Mouse (Mus musculus): Measurements from ENCODE around the gene Svs3b. TPM values are rescaled to one million over a fixed set of nuclear protein-coding genes. Genes with fewer than 3 reads are reported as not detected.
"Not testable (repeated sequence)": the region's sequence is repeated elsewhere in the genome, so short reads cannot be mapped to it uniquely, and the experiment has no call there.

The Svs3b gene
- total and polyA plus RNA-seq, 2 experiments, result not detected

DNA sequence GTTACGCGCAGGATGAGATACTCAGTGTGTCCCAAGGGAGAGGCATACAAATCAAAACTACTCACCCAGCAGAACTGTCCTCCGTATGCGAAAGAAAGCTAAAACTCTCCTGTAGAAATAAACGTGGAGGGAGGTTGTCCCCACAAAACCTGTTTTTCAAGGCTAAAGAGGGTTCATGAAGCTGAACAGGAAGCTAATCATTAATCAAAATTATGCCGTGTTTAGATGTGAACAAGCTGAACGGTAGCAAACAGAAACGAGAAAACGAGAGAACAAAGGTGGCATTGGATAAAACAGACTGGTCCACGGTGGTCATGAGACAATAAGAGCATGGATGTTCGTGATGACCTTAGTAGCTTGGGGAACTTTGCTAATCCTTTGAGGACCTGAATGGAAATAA, 34.9 kb downstream of the Svs3b start, which contains the start of gene Wfdc15b:
Gene Wfdc15b (minus strand): TSS at position 139 of the 400 bp plus-strand sequence.
- no peaks in the 10 kb centered on the region for H3K79me2 ChIP-seq (ENCODE audit: control insufficient read depth, insufficient read depth, low read length)
- H3K9ac ChIP-seq (ENCODE audit: low read depth, low read length), result no peak within 1 kb of the TSS
- H3K27me3 ChIP-seq (ENCODE audit: control insufficient read depth, insufficient read depth, low read length), result no peaks in the 10 kb centered on the region
- H3K36me3 ChIP-seq (ENCODE audit: control insufficient read depth, insufficient read depth, low read length), result no peaks in the 10 kb centered on the region
- no peaks in the 10 kb centered on the region for H3K4me1 ChIP-seq (ENCODE audit: control insufficient read depth, insufficient read depth, low read length)
- WGBS, result 59% methylated on average over 11 of the region's 11 CpGs
- H3K27ac ChIP-seq (replicated peaks; ENCODE audit: insufficient read depth, low read depth, low read length), result no peak within 1 kb of the TSS
- DNase-seq (ENCODE audit: extremely low read depth, low read depth, low spot score), result no peak
- TF ChIP-seq CTCF (IDR thresholded peaks at IDR 0.05; ENCODE audit: low read depth, low read length) (no peak), POLR2A (IDR thresholded peaks at IDR 0.05; ENCODE audit: extremely low read depth, insufficient read depth, low read length) (no peak)
- no peak within 1 kb of the TSS for H3K4me3 ChIP-seq (ENCODE audit: insufficient read depth, low read depth, low read length)

DNA sequence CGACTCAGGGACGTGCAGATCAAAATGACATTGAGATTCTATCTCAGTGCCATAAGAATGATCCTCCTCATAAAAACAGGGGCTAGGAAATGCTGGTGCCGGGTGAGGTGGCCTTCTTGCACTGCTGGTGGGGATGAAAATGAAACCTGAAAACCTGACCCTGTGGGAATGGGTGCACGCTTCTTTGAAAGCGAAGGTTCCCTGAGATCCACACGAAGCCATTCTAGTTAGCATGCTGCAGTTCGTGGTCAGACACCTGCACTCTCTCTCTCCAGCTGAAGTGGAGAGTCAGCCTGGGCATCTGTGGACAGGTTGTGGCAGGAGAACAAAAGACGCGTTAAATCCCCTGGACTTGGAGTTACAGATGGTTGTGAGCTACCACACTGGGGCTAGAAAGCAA, 37.1 kb downstream of the Svs3b start:
- H3K27ac ChIP-seq (replicated peaks; ENCODE audit: insufficient read depth, low read depth, low read length), result no peak overlapping the region
- no peak overlapping the region for H3K9ac ChIP-seq (ENCODE audit: low read depth, low read length)
- H3K36me3 ChIP-seq (ENCODE audit: control insufficient read depth, insufficient read depth, low read length), result no peaks in the 10 kb centered on the region
- no peaks in the 10 kb centered on the region for H3K79me2 ChIP-seq (ENCODE audit: control insufficient read depth, insufficient read depth, low read length)
- H3K4me1 ChIP-seq (ENCODE audit: control insufficient read depth, insufficient read depth, low read length), result no peaks in the 10 kb centered on the region
- TF ChIP-seq POLR2A (IDR thresholded peaks at IDR 0.05; ENCODE audit: extremely low read depth, insufficient read depth, low read length), result no peak
- no peak for TF ChIP-seq CTCF (IDR thresholded peaks at IDR 0.05; ENCODE audit: low read depth, low read length)
- DNase-seq (ENCODE audit: extremely low read depth, low read depth, low spot score), result no peak
- WGBS, result 81% methylated on average over 9 of the region's 9 CpGs
- H3K27me3 ChIP-seq (ENCODE audit: control insufficient read depth, insufficient read depth, low read length), result peaks cover 2% of the 10 kb centered on the region; the same call in 1 of the 2 replicates
- no peak overlapping the region for H3K4me3 ChIP-seq (ENCODE audit: insufficient read depth, low read depth, low read length)

DNA sequence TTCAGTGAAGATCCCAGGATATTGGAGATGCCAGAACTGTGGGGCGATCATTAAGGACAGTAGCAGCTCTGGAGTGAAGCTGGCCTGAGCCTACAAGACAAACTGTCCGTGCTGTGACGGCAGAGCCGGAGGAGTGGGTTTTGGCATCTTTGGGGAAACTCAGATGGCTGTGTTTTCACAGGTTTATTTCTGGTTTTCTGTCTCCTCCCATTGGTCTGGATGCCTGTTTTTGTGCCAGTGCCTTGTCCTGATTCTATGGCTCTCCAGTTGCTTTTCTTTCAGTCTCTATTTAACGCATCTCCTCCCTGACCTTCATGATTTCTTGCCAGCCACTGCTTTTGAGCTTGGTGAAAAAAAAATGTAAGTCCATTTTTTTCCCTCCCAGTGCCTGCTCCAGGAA, 43.7 kb downstream of the Svs3b start:
- Histone ChIP-seq H3K79me2 (ENCODE audit: control insufficient read depth, insufficient read depth, low read length) (no peaks in the 10 kb centered on the region), H3K9ac (ENCODE audit: low read depth, low read length) (no peak overlapping the region), H3K36me3 (ENCODE audit: control insufficient read depth, insufficient read depth, low read length) (no peaks in the 10 kb centered on the region), H3K27me3 (ENCODE audit: control insufficient read depth, insufficient read depth, low read length) (peaks cover 2% of the 10 kb centered on the region; the same call in 1 of the 2 replicates), H3K27ac (replicated peaks; ENCODE audit: insufficient read depth, low read depth, low read length) (no peak overlapping the region), H3K4me3 (ENCODE audit: insufficient read depth, low read depth, low read length) (no peak overlapping the region), H3K4me1 (ENCODE audit: control insufficient read depth, insufficient read depth, low read length) (no peaks in the 10 kb centered on the region)
- DNase-seq (ENCODE audit: extremely low read depth, low read depth, low spot score), result no peak
- TF ChIP-seq CTCF (IDR thresholded peaks at IDR 0.05; ENCODE audit: low read depth, low read length) (no peak), POLR2A (IDR thresholded peaks at IDR 0.05; ENCODE audit: extremely low read depth, insufficient read depth, low read length) (no peak)
- WGBS, result 91% methylated on average over 5 of the region's 5 CpGs

DNA sequence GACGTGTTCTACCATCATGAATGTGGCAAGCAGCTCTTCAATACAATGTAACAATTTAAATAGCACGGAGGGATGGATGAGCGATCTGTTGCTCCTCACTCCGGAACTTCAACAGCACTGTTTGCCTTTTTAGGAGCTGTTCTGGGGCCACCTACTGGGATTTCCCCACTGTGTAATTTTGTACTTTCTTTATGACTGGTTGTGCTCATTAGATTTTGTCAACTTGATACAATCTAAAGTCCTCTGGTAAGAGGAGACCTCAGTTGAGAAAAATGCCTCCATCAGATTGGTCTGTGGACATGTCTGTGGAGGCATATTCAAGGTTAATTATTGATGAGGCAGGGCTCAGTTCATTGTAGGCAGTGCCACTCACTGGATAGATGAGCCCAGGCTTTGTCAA, 45.5 kb downstream of the Svs3b start:
- Histone ChIP-seq H3K4me3 (ENCODE audit: insufficient read depth, low read depth, low read length) (no peak overlapping the region), H3K27ac (replicated peaks; ENCODE audit: insufficient read depth, low read depth, low read length) (no peak overlapping the region), H3K4me1 (ENCODE audit: control insufficient read depth, insufficient read depth, low read length) (no peaks in the 10 kb centered on the region), H3K79me2 (ENCODE audit: control insufficient read depth, insufficient read depth, low read length) (no peaks in the 10 kb centered on the region), H3K36me3 (ENCODE audit: control insufficient read depth, insufficient read depth, low read length) (no peaks in the 10 kb centered on the region), H3K27me3 (ENCODE audit: control insufficient read depth, insufficient read depth, low read length) (peaks cover 2% of the 10 kb centered on the region; the same call in 1 of the 2 replicates), H3K9ac (ENCODE audit: low read depth, low read length) (no peak overlapping the region)
- TF ChIP-seq CTCF (IDR thresholded peaks at IDR 0.05; ENCODE audit: low read depth, low read length), result no peak
- no peak for TF ChIP-seq POLR2A (IDR thresholded peaks at IDR 0.05; ENCODE audit: extremely low read depth, insufficient read depth, low read length)
- DNase-seq (ENCODE audit: extremely low read depth, low read depth, low spot score), result no peak
- WGBS, result 89% methylated on average over 4 of the region's 4 CpGs

- Histone ChIP-seq H3K9ac (ENCODE audit: low read depth, low read length) (no peak overlapping the region), H3K4me1 (ENCODE audit: control insufficient read depth, insufficient read depth, low read length) (no peaks in the 10 kb centered on the region), H3K27me3 (ENCODE audit: control insufficient read depth, insufficient read depth, low read length) (no peaks in the 10 kb centered on the region), H3K27ac (replicated peaks; ENCODE audit: insufficient read depth, low read depth, low read length) (no peak overlapping the region), H3K79me2 (ENCODE audit: control insufficient read depth, insufficient read depth, low read length) (no peaks in the 10 kb centered on the region), H3K4me3 (ENCODE audit: insufficient read depth, low read depth, low read length) (no peak overlapping the region), H3K36me3 (ENCODE audit: control insufficient read depth, insufficient read depth, low read length) (no peaks in the 10 kb centered on the region)
- peak; percentile 21 for DNase-seq (ENCODE audit: extremely low read depth, low read depth, low spot score)
- WGBS, result 48% methylated on average over 4 of the region's 4 CpGs
- no peak for TF ChIP-seq POLR2A (IDR thresholded peaks at IDR 0.05; ENCODE audit: extremely low read depth, insufficient read depth, low read length)
- no peak for TF ChIP-seq CTCF (IDR thresholded peaks at IDR 0.05; ENCODE audit: low read depth, low read length)
These were observed 49.8 kb downstream of the Svs3b start for GRCm38 (mm10) chr2:164206676-164207075.

DNA sequence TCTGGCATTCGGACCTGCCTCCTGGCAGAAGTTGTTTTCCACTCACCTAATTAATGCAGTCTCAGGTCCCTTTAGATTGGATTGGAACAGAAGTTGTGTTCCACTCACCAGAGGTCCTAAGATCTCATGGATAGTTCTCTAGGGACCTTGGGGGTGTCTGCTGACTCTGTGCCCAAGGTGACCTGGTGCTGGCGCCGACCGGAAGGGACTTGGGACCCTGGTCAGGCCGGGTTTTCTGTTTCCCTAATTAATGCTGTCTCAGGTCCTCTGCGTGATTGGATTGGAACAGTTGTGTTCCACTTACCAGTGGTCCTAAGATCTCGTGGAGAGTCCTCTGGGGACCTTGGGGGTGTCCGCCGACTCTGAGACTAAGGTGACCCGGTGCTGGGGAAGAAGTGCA, 50.4 kb downstream of the Svs3b start:
- not testable (repeated sequence) for DNase-seq (ENCODE audit: extremely low read depth, low read depth, low spot score); H3K4me3 ChIP-seq (ENCODE audit: insufficient read depth, low read depth, low read length); H3K27me3 ChIP-seq (ENCODE audit: control insufficient read depth, insufficient read depth, low read length); H3K9ac ChIP-seq (ENCODE audit: low read depth, low read length); H3K36me3 ChIP-seq (ENCODE audit: control insufficient read depth, insufficient read depth, low read length); H3K4me1 ChIP-seq (ENCODE audit: control insufficient read depth, insufficient read depth, low read length); H3K79me2 ChIP-seq (ENCODE audit: control insufficient read depth, insufficient read depth, low read length); H3K27ac ChIP-seq (replicated peaks; ENCODE audit: insufficient read depth, low read depth, low read length)
- whole genome bisulfite sequencing, result 87% methylated on average over 10 of the region's 10 CpGs

Other genes with a start within 250 kb of the Svs3b start
- under 0.01 TPM in 1 of 2 replicates, not detected in the other for gene Pabpc1l, start 231.2 kb downstream of the Svs3b start, total RNA-seq (2014; rRNA removed)
- gene Pabpc1l, start 231.2 kb downstream of the Svs3b start, polyA plus RNA-seq (2012; rRNA removed), result not detected in 2 replicates
- gene Stk4, start 186.3 kb downstream of the Svs3b start, total RNA-seq (2014; rRNA removed), result 10.1 and 13.9 TPM in 2 replicates
- gene Stk4, start 186.3 kb downstream of the Svs3b start, polyA plus RNA-seq (2012; rRNA removed), result 4.7 and 6.3 TPM in 2 replicates
- gene Tomm34, start 185.5 kb downstream of the Svs3b start, total RNA-seq (2014; rRNA removed), result 6.0 and 7.4 TPM in 2 replicates
- gene Tomm34, start 185.5 kb downstream of the Svs3b start, polyA plus RNA-seq (2012; rRNA removed), result 11.5 and 13.8 TPM in 2 replicates
- gene Kcns1, start 85.5 kb downstream of the Svs3b start, total RNA-seq (2014; rRNA removed), result not detected in 2 replicates
- not detected in 2 replicates for gene Kcns1, start 85.5 kb downstream of the Svs3b start, polyA plus RNA-seq (2012; rRNA removed)
- gene Wfdc5, start 73.9 kb downstream of the Svs3b start, total RNA-seq (2014; rRNA removed), result not detected in 2 replicates
- gene Wfdc5, start 73.9 kb downstream of the Svs3b start, polyA plus RNA-seq (2012; rRNA removed), result not detected in 2 replicates
- gene Wfdc12, start 66.0 kb downstream of the Svs3b start, total RNA-seq (2014; rRNA removed), result not detected in 2 replicates
- not detected in 2 replicates for gene Wfdc12, start 66.0 kb downstream of the Svs3b start, polyA plus RNA-seq (2012; rRNA removed)
- gene Wfdc15a, start 56.5 kb downstream of the Svs3b start, total RNA-seq (2014; rRNA removed), result not detected in 2 replicates
- gene Wfdc15a, start 56.5 kb downstream of the Svs3b start, polyA plus RNA-seq (2012; rRNA removed), result not detected in 2 replicates
- gene Wfdc15b, start 35.0 kb downstream of the Svs3b start, total RNA-seq (2014; rRNA removed), result 0.28 TPM in 1 of 2 replicates, not detected in the other
- 0.24 TPM in 1 of 2 replicates, not detected in the other for gene Wfdc15b, start 35.0 kb downstream of the Svs3b start, polyA plus RNA-seq (2012; rRNA removed)
- not detected in 2 replicates for gene Svs2, start 18.2 kb downstream of the Svs3b start, total RNA-seq (2014; rRNA removed)
- not detected in 2 replicates for gene Svs2, start 18.2 kb downstream of the Svs3b start, polyA plus RNA-seq (2012; rRNA removed)
- not detected in 2 replicates for gene Svs4, start 21.8 kb upstream of the Svs3b start, total RNA-seq (2014; rRNA removed)
- gene Svs4, start 21.8 kb upstream of the Svs3b start, polyA plus RNA-seq (2012; rRNA removed), result not detected in 2 replicates
- gene Svs3a, start 32.6 kb upstream of the Svs3b start, total RNA-seq (2014; rRNA removed), result not detected in 2 replicates
- not detected in 2 replicates for gene Svs3a, start 32.6 kb upstream of the Svs3b start, polyA plus RNA-seq (2012; rRNA removed)
- not detected in 2 replicates for gene Svs6, start 60.1 kb upstream of the Svs3b start, total RNA-seq (2014; rRNA removed)
- not detected in 2 replicates for gene Svs6, start 60.1 kb upstream of the Svs3b start, polyA plus RNA-seq (2012; rRNA removed)
- not detected in 2 replicates for gene Svs5, start 76.1 kb upstream of the Svs3b start, total RNA-seq (2014; rRNA removed)
- gene Svs5, start 76.1 kb upstream of the Svs3b start, polyA plus RNA-seq (2012; rRNA removed), result not detected in 2 replicates
- 0.94 and 1.4 TPM in 2 replicates for gene Slpi, start 132.5 kb upstream of the Svs3b start, total RNA-seq (2014; rRNA removed)
- 4.5 and 5.7 TPM in 2 replicates for gene Slpi, start 132.5 kb upstream of the Svs3b start, polyA plus RNA-seq (2012; rRNA removed)
- gene Rbpjl, start 146.5 kb upstream of the Svs3b start, total RNA-seq (2014; rRNA removed), result 0.18 and 0.20 TPM in 2 replicates
- gene Rbpjl, start 146.5 kb upstream of the Svs3b start, polyA plus RNA-seq (2012; rRNA removed), result not detected in 2 replicates
- 0.07 and 0.09 TPM in 2 replicates for gene Matn4, start 148.5 kb upstream of the Svs3b start, total RNA-seq (2014; rRNA removed)
- 0.04 and 0.05 TPM in 2 replicates for gene Matn4, start 148.5 kb upstream of the Svs3b start, polyA plus RNA-seq (2012; rRNA removed)
- gene Sdc4, start 187.2 kb upstream of the Svs3b start, total RNA-seq (2014; rRNA removed), result 511 and 573 TPM in 2 replicates
- gene Sdc4, start 187.2 kb upstream of the Svs3b start, polyA plus RNA-seq (2012; rRNA removed), result 178 and 182 TPM in 2 replicates
- 33.7 and 40.9 TPM in 2 replicates for gene Sys1, start 200.3 kb upstream of the Svs3b start, total RNA-seq (2014; rRNA removed)
- gene Sys1, start 200.3 kb upstream of the Svs3b start, polyA plus RNA-seq (2012; rRNA removed), result 145 and 157 TPM in 2 replicates
- gene Gm20458, start 204.3 kb upstream of the Svs3b start, total RNA-seq (2014; rRNA removed), result 0.46 TPM in 1 of 2 replicates, not detected in the other
- 11.7 and 14.2 TPM in 2 replicates for gene Gm20458, start 204.3 kb upstream of the Svs3b start, polyA plus RNA-seq (2012; rRNA removed)
- gene Trp53tg5, start 217.1 kb upstream of the Svs3b start, total RNA-seq (2014; rRNA removed), result not detected in 2 replicates
- not detected in 2 replicates for gene Trp53tg5, start 217.1 kb upstream of the Svs3b start, polyA plus RNA-seq (2012; rRNA removed)
- 8.1 and 10.1 TPM in 2 replicates for gene Dbndd2, start 229.5 kb upstream of the Svs3b start, total RNA-seq (2014; rRNA removed)
- gene Dbndd2, start 229.5 kb upstream of the Svs3b start, polyA plus RNA-seq (2012; rRNA removed), result 7.6 and 9.5 TPM in 2 replicates
- gene Pigt, start 240.9 kb upstream of the Svs3b start, total RNA-seq (2014; rRNA removed), result 7.5 and 14.2 TPM in 2 replicates
- 56.7 and 63.7 TPM in 2 replicates for gene Pigt, start 240.9 kb upstream of the Svs3b start, polyA plus RNA-seq (2012; rRNA removed)